Mouse (Mus musculus): ENCODE data around the gene C2cd2.

C2cd2 gene

DNA sequence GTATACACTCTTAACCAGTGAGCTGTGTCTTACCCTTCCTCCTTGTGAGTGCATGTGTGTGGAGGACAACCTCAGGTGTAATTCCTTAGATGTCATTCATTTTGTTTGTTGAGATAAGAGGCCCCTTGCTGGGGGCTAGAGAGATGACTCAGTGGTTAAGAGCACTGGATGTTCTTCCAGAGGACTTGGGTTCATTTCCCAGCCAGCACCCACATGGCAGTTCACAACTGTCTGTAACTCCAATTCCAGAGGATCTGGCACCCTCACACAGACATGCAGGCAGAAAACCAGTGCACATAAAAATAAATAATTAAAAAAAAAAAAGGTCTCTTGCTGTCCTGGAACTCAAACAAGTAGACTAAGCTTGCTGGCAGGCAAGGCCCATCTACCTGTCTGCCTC is 20.6 kb downstream of the C2cd2 start:
- no peak for DNase-seq

DNA sequence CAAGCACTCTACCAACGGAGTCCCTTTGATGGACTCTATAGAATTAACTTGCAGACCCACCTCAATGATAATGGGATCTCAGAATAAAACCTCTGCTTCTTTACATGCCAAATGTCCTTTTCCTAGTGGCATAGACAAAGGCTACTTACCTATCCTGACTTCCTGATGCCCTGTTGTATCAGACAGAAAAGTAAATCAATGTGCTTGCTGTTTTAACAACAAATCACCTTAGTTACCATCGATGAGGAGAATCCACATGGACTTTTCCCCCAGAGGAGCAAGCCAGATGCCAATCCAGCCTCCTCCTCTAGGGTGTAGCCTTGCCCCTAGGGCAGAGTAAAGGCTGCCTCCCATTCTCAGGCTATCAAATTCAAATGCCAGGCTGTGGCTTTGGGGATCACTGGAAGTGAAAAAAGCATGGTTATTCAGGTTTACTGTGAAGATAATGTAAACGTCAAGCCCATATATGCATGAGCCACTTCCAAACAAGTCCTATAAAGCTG is 21.9 kb downstream of the C2cd2 start:
- no peak for DNase-seq

DNA sequence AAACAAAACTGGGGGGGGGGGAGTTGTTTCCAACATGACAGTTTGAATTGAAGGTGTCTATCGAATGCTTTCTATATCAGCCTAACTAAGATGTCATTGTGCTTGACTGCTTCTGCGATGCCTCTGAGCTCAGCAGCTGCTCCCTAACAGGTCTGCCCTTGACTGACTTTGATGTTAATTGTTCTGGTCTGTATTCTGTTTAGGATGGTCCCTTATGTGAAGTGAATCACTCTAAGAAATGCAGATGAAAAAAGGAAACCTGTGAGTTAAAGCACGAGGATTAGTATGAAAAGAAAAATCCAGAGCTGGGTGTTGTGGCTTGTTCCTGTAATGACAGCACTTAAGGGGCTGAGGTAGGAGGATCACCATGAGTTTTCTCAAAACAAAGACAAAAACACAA is 26.6 kb downstream of the C2cd2 start:
- no peak for DNase-seq

DNA sequence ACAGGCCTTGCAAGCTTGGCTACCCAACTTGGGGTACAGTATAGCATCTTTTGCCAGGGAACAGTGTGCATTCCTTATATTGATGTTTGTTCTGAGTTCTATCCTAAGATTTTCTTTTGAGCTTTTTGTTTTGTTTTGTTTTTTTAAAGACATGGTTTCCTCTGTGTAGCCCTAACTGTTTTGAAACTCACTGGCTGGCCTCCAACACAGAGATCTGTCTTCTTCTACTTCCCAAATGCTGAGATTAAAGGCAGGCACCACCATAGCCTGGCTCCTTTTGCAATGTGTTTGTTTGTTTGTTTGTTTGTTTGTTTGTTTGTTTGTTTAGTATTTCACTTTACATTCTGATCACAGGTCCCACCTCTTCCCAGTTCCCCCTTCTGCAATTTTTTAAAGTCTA is 32.2 kb downstream of the C2cd2 start:
- DNase-seq = no peak

DNA sequence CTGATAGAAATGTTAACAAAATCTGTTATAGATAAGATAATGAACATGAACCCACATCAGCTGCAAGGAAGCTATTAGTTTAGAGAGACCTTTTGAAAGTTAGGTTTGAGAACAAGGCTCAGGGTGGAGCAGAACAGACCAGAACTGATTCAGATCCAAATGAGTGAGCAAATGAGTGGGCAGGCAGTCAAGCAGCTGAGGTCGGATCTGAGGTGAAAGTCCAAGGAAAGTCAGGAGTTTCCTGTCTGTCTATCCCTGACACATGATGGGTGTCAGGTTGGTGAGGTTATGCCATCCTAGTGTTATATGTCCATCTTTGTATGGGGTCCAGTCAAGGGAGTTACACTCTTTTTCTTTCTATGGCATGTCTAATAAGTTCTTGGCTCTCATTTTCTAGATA is 32.9 kb downstream of the C2cd2 start:
- DNase-seq = no peak

DNA sequence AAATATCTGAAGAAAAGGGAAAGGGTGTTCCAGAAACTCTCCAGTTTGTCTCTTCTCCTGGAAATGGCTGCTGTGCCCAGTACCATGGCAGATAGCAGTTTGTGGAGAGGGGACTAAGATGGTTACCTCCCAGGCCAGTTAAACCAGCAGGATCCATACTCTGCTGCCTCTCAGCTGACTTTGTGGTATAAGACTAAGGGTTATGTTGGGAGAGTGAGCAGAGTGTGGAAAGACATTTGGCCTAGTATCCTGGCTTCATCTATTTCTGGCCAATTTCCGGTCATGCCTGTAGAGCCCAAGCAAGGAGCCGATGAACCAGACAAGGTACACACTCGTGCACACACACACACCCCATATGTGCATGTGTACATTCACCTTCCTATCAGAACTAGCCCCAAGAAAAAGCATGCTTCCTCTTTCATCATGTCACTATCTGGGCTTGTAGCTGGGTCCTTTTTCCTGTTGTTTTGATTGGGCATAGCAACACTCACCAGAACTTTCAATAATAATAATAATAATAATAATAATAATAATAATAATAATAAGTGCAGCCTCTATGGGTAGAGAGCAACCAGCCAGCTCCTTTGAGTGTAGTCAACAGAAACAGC is 35.0 kb downstream of the C2cd2 start:
- DNase-seq = no peak

DNA sequence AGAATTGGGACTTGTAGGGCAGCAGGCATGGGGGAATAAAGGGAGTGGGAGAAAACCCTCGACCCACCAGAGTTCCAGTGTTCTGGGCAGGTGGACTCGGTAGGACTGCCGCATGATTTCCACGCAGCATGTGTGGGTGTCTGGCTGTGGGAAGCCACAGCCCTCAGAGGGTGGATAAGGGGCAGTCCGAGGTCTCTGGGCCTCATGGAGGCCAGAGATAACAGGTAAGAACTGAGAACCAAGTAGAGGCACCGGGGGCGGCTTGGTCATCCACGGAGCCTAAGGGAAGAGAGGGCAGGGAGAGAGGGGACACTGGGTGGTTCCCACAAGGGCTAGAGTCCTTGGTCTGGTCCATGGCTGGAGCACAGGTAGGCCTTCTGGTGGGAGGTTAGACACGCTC is 36.0 kb downstream of the C2cd2 start:
- DNase-seq = no peak

DNA sequence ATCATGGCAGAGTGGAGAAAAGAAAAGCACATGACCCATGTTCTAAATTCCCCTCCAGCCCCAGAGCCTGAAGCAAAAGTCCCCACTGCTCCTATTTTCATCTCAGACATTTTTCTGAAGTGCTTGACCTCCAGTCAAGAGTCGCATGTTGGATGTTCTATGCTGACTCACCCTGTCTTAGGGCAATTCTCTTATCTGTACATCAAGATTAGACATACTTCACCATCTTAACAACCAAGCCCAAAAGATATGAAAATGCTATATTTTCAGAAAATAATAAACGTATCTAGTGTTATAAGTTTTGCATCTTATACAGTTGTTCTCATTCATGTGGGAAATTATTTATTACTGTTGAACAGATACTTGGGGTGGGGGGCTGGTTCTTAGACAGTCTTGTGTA is 36.6 kb downstream of the C2cd2 start:
- no peak for DNase-seq

DNA sequence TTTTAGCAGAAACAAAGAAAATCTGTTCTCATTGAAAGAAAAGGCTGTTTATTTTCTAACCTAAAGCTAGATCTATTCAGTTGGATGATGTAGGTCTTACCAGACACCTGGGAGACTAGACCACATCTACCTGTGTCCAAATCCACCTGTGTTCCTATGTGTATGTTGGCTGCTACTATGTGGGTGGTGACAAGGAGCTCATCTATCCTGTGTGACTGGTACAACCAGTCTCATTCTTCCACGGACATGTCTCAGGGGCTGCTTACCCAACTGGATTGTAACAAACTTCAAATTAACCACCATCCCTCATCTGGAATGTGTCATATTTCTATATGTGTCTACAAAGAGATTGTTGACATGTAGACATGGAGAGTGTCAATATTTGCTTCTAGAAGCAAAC is 38.7 kb downstream of the C2cd2 start:
- DNase-seq = no peak

DNA sequence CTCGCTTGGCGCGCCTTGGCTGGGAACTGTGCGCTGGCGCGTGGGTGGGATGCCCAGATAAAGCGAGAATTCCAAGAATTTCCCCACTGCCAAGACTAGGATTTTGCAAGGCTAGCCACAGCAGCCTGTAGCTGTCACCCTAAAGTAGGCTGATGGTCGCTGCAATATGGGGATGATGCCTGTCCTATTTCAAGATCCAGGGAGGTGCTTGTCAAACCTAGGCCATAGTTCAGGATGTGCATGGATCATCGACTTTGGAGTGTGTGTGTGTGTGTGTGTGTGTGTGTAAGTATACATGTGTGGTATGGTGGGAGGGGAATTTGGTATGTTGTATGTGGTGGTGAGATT is 39.6 kb downstream of the C2cd2 start:
- no peak for DNase-seq

DNA sequence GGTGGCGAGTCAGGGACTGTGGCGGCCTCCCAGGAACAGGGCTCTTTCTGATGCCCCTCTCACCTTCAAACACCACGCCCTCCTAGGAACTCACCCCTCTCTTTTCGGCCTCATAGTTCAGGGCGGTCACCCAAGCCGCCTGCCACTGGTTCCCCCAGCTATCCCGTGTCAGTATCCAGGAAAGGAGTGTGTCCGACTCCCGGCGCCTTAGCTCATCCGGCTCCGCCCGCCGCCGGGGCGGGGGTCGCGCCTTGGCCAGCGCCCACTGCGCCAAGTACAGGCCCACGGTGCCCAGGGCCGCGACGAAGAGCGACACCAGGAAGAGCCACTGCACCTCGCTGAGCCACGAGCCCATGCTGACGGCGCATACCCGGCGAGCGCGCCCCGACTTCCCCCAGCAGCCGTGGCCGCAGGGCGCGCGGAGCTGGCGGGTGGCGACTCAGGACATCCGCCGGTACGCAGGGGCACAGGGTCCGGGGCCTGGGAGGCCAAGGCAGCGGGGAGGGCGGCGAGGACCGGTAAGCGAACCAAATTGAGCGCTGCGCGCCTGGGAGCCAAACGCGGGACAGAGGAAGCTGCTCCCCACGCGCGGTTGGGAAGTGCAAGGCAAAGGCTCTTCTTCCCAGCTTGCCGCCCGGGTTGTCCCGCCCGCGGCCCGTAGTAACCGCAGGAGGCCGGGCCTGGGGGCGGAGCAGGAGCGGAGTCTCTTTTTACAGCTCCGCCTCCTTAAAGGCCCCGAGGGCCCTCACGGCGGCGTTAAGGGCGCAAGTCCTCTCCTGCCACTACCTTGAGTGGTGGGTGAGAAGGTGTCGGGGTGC is 40.2 kb downstream of the C2cd2 start:
- DNase-seq = peak; percentile 89 to 93

DNA sequence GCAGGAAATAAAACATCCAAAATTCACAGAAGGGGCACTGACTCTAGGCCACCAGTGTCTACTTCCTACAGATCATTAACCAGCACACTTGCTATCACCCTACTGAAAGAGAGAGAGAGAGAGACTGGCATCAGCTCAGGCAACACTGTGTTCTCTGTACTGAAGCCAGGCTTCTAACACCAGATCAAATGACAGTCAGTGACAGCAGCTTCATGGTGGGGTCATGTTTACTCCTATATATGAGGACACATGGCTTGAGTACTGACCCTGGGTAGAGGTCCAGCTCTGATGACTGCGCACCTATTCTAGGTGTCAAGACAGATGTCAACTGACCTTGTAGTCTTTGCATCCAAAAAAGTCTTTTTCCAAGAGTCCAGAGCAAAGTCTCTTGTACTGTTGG is 41.8 kb downstream of the C2cd2 start:
- DNase-seq = no peak

DNA sequence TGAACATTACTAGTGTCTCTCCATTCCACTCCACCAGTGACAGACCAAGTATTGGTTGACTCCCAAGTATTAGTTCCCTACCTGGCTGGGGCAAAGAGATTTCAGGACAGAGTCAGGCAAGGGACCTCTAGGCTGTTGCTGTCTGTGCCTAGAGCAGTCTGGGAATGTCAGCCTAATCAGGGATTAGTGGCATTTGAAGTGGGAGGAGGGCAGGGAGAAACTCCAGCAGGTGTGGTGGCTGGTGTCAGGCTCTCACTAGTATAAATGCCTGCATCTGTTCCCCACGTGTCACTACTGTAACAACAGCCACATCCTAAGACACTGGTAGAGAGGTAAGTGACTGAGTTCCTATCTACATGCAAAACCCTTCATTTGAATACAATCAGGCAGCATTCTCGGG is 42.6 kb downstream of the C2cd2 start:
- DNase-seq = no peak

DNA sequence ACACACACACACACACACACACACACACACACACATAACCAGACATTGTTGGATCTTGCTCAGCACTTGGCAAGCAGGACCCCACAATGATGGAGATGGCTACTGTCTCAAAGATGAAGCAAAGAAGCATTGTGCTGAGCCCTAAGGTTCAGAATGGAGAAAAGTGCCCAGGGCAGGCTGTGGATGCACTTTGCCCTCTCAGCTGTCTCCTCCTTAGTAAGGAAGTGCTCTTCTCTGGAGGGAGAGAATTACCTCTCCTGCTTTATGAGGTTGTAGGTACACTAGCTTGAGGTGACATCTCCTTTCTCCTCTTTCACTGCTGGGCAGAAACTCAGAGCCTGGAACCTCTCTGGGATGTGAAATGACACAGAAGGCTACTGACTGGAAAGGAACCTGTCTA is 49.5 kb downstream of the C2cd2 start:
- DNase-seq = no peak

DNA sequence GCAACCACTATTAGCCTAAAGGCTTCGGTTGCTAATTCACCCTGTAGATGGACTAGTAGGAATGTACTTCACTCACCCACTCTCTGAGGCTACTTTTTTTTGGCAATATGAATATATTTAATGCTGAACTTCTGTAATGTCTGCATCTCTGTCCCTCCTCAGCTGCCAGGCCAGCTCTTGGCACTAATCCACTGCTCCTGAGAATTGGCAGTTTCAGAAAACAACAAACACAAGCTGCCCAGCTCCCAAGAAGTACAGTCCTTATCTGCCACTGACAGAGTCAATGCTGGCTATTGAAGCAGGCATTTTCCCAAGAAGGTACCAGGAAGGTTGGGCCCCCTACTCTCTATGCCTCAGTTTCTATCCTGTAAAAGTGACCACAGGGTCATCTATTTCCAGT is 53.0 kb downstream of the C2cd2 start:
- DNase-seq = no peak

DNA sequence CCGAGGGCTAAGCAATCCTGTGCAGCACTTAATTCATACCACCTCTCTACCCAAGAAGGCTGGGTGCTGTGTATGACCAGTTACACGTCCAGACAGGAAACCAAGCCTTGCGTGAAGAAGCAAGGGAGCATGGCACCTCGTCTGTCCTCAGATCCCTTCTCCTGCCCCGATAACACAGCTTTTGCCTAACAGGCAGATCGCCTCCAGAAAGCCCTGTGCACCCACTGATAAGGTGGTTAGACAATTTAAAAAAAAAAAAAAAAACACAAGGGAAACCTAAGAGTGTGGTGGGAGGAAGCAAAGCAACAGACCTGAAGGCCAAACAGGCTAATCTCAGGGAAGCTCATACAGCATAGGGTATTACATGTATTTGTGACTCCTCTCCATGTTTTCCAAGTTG is 54.9 kb downstream of the C2cd2 start:
- DNase-seq = no peak

DNA sequence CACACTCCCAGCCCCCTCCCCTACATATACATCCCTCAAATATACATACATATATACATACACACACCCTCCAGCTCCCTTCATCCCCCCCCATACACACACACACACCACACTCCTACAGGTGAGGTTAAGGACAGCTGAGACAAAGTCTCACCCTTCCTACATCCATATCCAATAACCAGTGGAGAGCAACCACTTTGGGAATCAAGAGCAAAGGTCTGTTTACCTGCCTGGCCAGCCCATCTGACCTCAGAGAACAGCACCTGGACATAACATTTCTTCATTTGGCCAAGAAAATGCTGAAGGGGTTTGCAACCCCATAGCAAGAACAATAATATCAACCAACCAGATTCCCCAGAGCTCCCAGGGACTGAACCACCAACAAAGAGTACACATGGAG is 56.1 kb downstream of the C2cd2 start:
- DNase-seq = no peak

DNA sequence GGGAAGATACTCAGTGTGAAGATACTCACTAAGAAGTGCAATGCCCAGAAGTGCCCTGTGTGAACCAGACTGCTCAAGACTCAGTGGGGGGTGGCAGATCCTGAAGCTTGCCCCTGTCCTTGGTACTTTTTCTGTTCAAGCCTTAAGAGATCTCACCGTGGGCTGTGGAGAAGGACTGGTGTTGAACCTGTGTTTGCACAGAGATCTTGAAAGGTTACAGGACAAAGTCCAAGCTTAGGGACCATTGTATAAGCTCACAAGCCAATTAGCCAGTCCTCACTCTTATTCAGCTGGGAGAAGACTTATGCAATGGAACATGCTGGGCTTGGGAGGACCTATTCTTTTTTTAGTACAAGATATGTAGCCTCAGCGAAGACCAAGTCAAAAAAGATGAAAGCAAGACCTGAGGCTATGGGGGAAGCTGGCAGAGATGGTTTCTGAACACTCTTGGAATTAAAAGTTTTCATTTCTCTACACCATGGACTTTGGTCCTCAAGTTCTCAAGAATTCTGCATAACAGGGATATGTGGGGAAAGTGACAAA is 56.9 kb downstream of the C2cd2 start:
- DNase-seq = no peak

DNA sequence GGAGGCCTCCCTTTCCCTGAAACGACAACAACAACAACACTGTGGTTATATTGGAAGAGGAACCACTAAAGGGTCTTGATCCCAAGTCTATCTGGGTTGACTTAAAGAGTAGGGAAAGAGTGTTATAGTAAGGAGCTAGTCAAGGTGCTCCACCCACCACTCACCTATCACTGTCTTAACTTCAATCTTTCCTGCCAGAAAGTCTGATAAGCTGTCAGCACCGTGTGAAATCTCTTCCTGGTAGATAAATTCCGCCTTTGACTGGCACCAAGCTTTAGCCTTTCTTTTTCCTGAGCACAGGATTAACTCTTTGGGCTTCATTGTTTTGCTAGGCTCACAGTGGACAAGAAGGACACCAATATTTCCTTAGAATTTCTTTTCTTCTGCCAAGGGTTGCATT is 58.4 kb downstream of the C2cd2 start:
- DNase-seq = no peak

DNA sequence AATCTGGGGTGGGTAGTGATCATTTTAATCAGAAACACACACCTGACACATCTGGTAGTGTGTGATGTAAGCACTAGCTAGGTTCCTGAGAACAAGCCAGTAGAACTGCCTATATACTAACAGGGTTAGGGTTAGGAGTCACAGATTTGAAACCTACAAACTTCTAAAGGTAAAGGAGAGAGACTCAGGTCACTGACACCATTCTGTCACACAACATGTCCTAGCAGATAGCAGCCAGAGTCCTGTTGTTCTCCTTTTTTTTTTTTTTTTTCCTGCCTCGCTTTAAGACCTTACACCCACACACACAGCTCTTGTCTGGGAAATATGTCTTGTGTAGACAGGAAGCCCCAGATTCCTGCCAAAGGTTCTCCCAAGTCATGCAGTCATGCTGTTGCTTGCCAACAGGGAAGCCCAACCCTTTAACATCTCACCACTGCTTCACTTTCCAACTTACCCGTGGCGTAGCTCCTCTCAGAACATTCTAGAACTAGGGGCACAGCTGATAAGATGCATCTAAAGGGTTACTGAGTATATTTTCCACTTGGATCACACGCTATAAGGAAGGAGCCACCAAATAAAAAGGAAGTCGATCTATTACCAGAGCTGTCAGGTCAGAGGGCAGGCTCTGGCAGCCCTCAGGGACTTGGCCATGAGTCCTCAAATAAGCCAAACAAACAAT is 64.9 kb downstream of the C2cd2 start:
- DNase-seq = peak; percentile 56 to 60

DNA sequence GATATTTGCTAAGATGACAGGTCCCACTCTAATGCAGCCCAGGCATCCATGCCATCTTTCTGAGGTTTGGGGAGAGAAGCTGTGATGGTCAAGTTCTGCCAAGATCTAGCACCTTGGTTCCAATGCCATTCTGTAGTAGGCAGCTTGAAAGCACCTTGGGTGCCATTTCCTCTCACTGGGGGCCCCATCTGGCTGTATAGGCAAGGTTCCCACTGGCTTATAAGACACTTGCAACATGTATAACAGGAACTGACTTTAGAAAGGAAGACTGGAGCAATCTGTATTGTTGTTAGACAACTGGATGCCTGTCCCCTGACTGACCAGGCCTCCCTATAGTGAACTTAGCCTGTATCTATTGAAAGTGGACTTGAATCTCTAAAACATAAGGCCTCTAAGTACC is 74.6 kb downstream of the C2cd2 start:
- no peak for DNase-seq

DNA sequence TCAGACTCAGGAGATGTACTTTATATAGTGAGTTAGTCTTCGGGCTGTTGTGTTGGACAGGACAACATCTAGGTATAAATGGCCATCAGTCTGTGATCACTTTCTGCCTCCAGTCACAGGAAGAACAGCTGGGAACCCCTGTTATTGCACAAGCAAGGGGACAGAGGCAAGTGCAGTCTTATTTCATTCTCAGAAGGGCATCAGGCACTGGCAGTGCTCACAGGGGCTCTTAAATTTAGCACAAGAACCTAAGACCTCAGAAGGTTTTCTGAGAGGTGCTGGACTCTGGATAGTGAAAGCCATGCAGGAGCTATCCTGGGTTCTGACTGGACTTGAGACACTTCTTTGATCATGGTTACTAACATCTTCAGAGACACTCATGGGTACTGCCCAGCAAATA is 78.7 kb downstream of the C2cd2 start:
- DNase-seq = no peak

DNA sequence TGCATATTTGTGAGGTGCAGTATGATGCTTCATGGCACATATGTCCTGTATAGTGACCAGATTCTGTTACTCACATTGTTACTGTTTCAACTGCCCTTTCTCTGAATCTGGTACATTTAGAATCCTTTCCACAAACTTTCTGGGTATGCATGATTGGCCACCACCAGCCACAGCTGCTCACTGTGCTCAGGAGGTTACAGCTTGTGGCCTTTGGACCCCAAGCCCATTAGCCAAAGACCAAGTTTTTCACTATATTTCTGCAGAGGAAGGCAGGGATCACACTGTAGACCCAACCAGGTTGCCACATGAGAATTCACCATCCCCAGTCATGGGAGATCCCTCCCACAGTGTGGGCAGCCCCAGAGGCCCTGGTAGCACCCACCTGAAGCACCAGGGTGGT is 79.5 kb downstream of the C2cd2 start:
- DNase-seq = no peak

DNA sequence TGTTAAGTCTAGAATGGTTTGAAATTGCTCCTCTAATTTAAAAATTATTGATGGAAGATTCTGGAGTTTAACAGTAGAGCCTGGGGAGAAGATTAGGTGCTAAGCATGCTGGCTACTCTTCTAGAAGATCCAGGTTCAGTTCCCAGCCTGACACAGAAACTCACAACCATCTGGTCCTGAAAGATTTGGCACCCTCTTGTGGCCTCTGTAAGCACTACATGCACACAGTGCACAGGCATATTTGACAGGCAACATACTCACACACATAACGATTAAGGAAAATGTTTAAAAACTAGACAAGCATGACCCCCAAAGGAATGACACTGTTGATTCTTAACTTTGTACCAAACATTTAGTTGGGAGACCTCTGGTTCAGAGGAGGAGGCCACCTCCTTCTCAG is 83.3 kb downstream of the C2cd2 start:
- peak in 1 of 2 experiments; percentile 71 for DNase-seq
